Mouse (Mus musculus): ENCODE data around the gene Kank2. TPM values are rescaled to one million over a fixed set of nuclear protein-coding genes. Genes with fewer than 3 reads are reported as not detected.

Kank2 gene
- total RNA-seq, 2 experiments from 2014 or later, result 8.5 to 8.8 TPM

DNA sequence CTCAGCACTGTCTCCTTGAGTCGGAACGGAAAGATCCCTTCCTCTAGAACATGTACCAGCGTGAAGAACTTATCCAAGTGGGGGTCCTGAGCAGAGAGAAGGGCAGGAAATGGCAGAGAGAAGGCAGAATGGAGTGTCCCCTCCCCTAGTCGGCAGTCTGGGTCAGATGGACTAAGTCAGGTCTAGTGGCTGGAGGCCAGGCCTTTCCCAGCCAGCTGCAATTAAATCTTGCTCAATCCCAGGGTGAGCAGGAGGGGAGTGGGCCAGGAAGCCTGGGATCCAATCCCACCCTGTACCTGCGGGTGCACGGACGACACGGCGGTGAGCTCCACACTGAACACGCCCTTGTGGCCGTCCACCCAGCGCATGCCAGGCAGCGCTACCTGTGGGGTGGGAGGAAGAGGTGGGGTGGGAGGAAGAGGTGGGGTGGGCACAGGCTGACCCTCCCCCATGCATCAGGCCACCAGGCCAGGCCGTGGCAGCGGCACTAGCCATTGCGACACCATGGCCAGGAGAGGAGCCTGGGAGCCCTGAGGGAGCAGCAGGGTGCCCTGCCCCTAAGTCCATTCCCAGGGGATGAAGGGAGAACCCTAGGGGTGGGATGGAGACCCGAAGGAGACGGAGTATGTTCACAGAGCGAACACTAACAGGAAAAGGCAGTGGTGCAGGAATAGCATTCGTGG lies 33.2 kb upstream of the Kank2 start:
- DNase-seq (ENCODE audit: extremely low spot score in 1 of 2, low spot score in 2 of 2), result no peak
- TF ChIP-seq CTCF (IDR thresholded peaks at IDR 0.05), result no peak
- Histone ChIP-seq H3K27ac (no peak overlapping the region), H3K4me3 (no peak overlapping the region)
- intact Hi-C loops (cut with DNase I), result no loop called here

DNA sequence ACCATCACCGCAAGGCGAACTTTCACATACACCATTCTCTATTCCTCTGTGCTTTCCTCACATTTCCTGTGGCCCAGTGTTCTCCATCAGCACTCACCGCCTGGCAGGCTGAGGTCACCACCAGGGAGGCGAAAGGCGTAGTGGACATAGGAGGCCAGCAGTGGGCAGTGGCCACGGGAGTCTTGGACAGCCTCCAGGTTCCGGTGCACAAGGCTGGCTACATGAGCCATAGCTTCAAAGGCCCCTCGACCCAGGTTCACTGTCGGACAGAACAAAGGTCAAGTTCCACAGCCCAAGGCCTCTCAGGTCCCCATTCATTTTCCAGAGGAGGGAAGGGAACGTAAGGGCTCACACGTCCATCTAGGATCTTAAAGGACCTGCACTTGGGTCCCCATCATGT lies 32.4 kb upstream of the Kank2 start:
- Histone ChIP-seq H3K27ac (no peak overlapping the region), H3K4me3 (no peak overlapping the region)
- no peak for TF ChIP-seq CTCF (IDR thresholded peaks at IDR 0.05)
- intact Hi-C loops (cut with DNase I), result no loop called here
- no peak for DNase-seq (ENCODE audit: extremely low spot score in 1 of 2, low spot score in 2 of 2)

DNA sequence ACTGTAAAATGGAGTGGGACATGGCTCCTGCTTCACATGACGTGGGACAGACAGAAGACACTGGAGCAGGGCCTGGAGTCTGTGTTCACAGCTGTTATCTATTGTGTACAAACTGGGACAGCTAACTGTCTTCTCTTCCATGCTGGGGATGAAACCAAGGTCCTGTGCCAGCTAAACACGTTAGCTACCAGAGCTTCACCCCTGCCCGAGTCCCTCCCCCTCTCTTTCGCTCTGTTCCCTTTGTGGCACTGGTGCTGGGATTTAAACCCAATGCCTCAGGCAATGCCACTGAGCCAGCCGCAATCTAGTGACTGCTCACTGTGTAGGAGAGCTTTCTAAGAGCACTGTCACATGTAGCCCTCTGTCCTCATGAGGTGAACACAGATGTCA lies 31.9 kb upstream of the Kank2 start:
- intact Hi-C loops (cut with DNase I), result no loop called here
- TF ChIP-seq CTCF (IDR thresholded peaks at IDR 0.05), result no peak
- Histone ChIP-seq H3K4me3 (no peak overlapping the region), H3K27ac (no peak overlapping the region)
- no peak for DNase-seq (ENCODE audit: extremely low spot score in 1 of 2, low spot score in 2 of 2)

DNA sequence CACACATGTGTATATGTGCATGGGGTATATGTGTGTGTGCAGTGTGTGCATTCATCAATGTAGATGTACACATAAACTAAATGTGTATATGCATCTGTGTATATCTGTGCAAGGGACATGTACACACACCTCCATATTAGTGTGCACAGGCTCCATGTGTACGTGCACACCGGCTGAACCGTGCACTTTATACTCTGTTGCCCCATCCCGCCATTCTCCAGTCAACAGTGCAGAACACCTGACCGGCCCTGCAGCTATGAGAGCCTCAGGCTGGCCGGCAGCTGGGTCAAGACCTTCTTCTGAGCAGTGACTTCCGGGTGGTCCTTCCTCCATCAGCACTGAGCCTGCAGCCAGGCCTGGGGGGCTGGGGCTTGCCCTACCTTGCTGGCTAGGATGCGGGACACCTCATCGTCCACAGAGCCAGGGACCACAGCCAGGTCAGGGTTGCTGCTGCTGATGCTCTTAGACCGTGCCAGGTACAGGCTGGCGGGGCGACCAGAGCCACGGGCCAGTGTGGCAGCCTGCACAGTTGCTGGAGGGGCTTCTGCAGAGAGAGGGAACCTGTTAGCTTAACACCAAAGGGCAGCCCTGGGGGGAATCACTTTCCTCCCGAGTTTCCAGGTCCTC lies 31.4 kb upstream of the Kank2 start:
- no peak for DNase-seq (ENCODE audit: extremely low spot score in 1 of 2, low spot score in 2 of 2)
- no peak for TF ChIP-seq CTCF (IDR thresholded peaks at IDR 0.05)
- no peak overlapping the region for H3K27ac ChIP-seq
- H3K4me3 ChIP-seq, result no peak overlapping the region
- intact Hi-C loops (cut with DNase I), result no loop called here

DNA sequence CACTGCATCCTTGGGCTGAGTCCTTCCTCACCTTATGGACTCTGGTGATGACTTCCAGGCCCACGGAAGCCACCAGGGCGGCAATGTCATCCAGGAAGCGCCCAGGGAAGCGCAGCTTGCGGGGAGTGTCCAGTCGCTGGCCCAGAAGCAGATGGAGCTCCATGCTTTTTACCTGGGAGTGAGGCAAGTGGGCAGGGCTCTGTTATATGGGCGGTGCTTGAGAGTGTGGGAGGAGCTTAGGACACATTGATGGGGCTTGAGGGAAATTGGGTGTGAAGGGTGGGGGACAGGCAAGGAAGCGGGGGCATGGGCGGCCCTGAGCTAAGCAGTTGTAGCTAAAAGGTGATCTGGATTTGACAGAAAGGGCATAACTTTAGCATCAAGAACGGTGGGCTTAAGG lies 25.8 kb upstream of the Kank2 start:
- H3K27ac ChIP-seq, result no peak overlapping the region
- intact Hi-C loops (cut with DNase I), result no loop called here
- H3K4me3 ChIP-seq, result no peak overlapping the region
- no peak for TF ChIP-seq CTCF (IDR thresholded peaks at IDR 0.05)
- no peak for DNase-seq (ENCODE audit: extremely low spot score in 1 of 2, low spot score in 2 of 2)

DNA sequence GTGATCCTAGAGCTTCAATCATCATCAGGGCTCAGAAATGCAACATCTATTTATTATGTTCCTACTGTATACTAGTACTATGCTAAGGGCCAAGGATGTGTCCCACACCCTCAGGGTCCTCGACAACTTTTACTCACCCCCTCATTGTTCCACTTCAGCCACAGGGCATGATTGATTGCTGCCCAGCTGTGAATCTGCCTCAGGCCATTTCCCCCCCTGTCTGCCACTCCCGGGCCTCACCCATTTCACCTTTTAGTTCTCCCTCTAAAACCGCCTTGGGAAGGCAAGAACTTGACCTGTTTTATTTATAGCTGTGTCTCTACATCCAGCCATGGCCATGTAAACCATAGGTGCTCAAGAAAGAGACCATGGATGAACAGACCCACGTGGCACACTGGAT lies 25.4 kb upstream of the Kank2 start:
- no peak for DNase-seq (ENCODE audit: extremely low spot score in 1 of 2, low spot score in 2 of 2)
- intact Hi-C loops (cut with DNase I), result no loop called here

DNA sequence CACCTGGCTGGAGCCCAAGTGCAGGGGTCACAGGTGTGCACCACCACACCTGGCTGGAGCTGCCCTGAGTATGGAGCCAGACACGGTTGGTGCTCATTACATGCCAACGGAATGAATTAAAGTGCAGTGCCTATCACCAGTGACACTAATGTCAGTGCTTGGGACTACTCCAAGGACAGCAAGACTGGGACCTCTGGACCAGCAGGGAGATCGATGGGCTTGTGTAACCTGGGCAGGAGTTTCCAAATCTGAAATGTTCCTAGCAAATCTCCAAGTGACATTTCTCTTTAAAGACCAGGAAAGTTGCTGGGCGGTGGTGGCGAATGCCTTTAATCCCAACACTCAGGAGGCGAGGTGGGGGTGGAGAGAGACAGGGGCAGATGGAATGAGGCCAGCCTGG lies 24.1 kb upstream of the Kank2 start:
- intact Hi-C loops (cut with DNase I), result no loop called here
- no peak for TF ChIP-seq CTCF (IDR thresholded peaks at IDR 0.05)
- H3K4me3 ChIP-seq, result no peak overlapping the region
- H3K27ac ChIP-seq, result no peak overlapping the region
- no peak for DNase-seq (ENCODE audit: extremely low spot score in 1 of 2, low spot score in 2 of 2)

More for the DNA sequence above, 25.4 kb upstream of the Kank2 start:
- Histone ChIP-seq H3K27ac (no peak overlapping the region), H3K4me3 (no peak overlapping the region)
- no peak for TF ChIP-seq CTCF (IDR thresholded peaks at IDR 0.05)

DNA sequence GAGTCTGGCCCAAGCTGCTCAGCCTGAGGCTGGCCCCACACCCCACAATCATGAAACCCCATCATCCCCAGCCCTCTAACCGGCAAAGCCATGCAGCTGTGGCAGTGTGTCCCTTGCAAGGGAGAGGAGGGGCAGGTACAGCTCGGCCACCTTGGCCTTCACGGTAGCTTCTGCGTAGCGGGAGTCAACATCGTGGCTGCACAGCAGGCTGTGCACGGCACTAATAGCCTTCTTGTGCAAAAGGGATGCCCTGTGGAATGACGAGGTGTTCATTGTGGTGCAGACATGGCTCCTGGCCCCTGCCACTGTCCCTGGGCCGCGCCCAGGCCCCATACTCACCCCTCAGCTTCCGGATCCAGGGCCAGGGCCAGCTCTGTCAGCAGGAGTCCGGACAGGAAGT lies 21.6 kb upstream of the Kank2 start:
- Histone ChIP-seq H3K4me3 (no peak overlapping the region), H3K27ac (no peak overlapping the region)
- intact Hi-C loops (cut with DNase I), result no loop called here
- DNase-seq (ENCODE audit: extremely low spot score in 1 of 2, low spot score in 2 of 2), result no peak
- no peak for TF ChIP-seq CTCF (IDR thresholded peaks at IDR 0.05)

DNA sequence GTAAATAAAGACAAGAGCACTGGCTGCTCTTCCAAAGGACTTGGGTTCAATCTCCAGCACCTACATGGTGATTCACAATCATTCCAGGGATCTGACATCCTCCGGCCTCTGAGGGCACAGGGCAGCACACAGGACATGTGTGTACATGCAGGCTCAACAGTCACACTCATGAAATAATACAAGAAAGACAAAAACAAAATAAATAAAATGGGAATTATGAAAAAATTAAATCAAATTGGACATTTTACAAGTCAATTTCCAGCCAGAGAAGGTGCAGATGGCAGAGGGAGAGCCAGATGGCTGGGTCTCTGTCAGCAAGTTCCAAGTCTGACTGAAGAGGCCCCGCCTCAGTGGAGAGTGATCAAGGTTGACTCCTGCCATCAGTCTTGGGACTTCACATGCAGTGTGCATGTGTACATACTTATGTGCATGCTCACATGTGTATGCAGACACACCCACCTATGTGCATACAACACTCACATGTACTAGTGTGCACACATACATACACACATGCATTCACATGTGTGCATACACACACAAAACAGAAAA lies 20.7 kb upstream of the Kank2 start:
- Histone ChIP-seq H3K27ac (no peak overlapping the region), H3K4me3 (no peak overlapping the region)
- intact Hi-C loops (cut with DNase I), result no loop called here
- no peak for TF ChIP-seq CTCF (IDR thresholded peaks at IDR 0.05)
- DNase-seq (ENCODE audit: extremely low spot score in 1 of 2, low spot score in 2 of 2), result no peak

DNA sequence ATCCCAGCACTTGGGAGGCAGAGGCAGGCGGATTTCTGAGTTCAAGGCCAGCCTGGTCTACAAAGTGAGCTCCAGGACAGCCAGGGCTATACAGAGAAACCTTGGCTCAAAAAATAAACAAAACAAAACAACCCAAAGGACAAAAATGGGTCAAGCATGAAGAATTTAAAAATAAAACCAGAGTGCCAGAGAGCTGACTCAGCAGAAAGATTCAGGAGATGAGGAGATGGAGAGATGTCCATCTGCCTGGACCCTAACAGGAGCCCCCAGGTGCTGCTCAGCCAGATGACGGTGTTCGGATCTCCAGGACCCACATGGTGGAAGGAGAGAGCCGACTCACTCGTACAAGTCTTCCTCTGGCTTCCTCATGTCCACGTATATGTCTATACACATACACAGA lies 20.0 kb upstream of the Kank2 start:
- no peak overlapping the region for H3K27ac ChIP-seq

DNA sequence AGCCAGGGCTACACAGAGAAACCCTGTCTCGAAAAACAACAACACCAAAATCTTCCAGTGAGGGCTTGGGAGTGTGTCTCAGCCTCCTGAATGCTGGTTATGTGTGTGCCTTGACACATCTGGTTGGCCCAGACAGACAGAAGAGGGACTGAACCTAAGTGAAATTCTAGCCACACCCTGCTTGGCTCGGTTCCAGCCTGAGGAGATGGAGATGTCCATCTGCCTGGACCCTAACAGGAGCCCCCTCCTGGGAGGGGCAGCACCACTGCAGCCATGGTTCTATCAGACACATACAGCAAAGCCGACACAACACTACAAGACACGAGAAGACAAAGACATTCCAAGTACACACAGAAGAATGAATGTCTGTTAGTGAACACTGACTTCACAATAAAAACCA lies 19.6 kb upstream of the Kank2 start:
- TF ChIP-seq CTCF (IDR thresholded peaks at IDR 0.05), result no peak
- H3K4me3 ChIP-seq, result no peak overlapping the region
- no peak overlapping the region for H3K27ac ChIP-seq
- no peak for DNase-seq (ENCODE audit: extremely low spot score in 1 of 2, low spot score in 2 of 2)
- intact Hi-C loops (cut with DNase I), result no loop called here

More for the DNA sequence above, 20.0 kb upstream of the Kank2 start:
- no peak for DNase-seq (ENCODE audit: extremely low spot score in 1 of 2, low spot score in 2 of 2)
- H3K4me3 ChIP-seq, result no peak overlapping the region
- intact Hi-C loops (cut with DNase I), result no loop called here
- TF ChIP-seq CTCF (IDR thresholded peaks at IDR 0.05), result no peak

DNA sequence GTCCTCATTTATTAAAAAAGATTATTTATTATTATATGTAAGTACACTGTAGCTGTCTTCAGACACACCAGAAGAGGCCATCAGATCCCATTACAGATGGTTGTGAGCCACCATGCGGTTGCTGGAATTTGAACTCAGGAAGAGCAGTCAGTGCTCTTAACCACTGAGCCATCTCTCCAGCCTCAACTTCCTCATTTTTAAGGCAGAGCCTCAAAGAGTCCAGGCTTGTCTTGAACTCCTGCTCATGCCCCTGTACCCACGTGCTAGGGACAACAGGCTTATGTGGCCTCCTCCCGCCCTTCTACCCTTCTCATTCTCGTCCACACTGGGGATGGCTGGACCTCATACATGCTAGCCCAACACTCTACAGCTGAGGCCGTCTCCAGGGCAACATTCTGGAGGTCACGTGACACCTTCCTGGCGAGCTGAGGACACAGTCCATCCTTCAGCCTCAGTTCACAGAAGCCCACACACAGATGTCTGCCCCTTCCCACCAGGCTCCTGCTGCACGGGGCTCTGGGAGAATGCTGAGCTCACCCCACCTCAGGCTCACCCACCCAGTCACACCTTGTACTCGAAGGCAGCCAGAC lies 18.3 kb upstream of the Kank2 start:
- Histone ChIP-seq H3K4me3 (no peak overlapping the region), H3K27ac (no peak overlapping the region)
- TF ChIP-seq CTCF (IDR thresholded peaks at IDR 0.05), result no peak
- intact Hi-C loops (cut with DNase I), result no loop called here
- DNase-seq (ENCODE audit: extremely low spot score in 1 of 2, low spot score in 2 of 2), result no peak

Measured in left cerebral cortex, adult 2 months (tissue).